Comparison of ENCODE assay signal across 13 mouse cellular contexts in genomic region chr13:12033272-12033671, GRCm38 (mm10).
"Had no signal": no experiment of that assay in that cellular context is flagged by ENCODE, and none has a peak within 500 bp of the region (broad histone marks: within the 10 kb centered on the region; RNA-seq: fewer than 3 reads in every experiment).

No protein-coding gene starts in this region.

- H3K27me3 ChIP-seq: limb, embryonic 12.5 days; liver, embryonic 13.5 days; lung, embryonic 15.5 days; megakaryocyte, embryonic 14.5 days; midbrain, embryonic 15.5 days; neural tube, embryonic 12.5 days had no signal

- H3K4me3 ChIP-seq: limb, embryonic 12.5 days; liver, embryonic 13.5 days; lung, embryonic 15.5 days; megakaryocyte, embryonic 14.5 days; midbrain, embryonic 15.5 days; neural tube, embryonic 12.5 days had no signal

- H3K9ac ChIP-seq: limb, embryonic 12.5 days; liver, embryonic 13.5 days; liver, postnatal 0 days; lung, embryonic 15.5 days; midbrain, embryonic 15.5 days; neural tube, embryonic 12.5 days had no signal

- H3K27ac ChIP-seq: limb, embryonic 12.5 days; liver, embryonic 13.5 days; lung, embryonic 15.5 days; macrophage; midbrain, embryonic 15.5 days; neural tube, embryonic 12.5 days had no signal

- H3K4me2 ChIP-seq: limb, embryonic 12.5 days; liver, embryonic 13.5 days; lung, embryonic 15.5 days; midbrain, embryonic 11.5 days; midbrain, embryonic 15.5 days; neural tube, embryonic 12.5 days had no signal

- H3K4me1 ChIP-seq: limb, embryonic 12.5 days; liver, embryonic 13.5 days; megakaryocyte, embryonic 14.5 days; midbrain, embryonic 15.5 days; neural tube, embryonic 12.5 days had no signal

- H3K9me3 ChIP-seq: limb, embryonic 12.5 days; liver, embryonic 13.5 days; lung, embryonic 15.5 days; midbrain, embryonic 15.5 days; neural tube, embryonic 12.5 days had no signal

- H3K36me3 ChIP-seq: limb, embryonic 12.5 days; liver, embryonic 13.5 days; lung, embryonic 15.5 days; midbrain, embryonic 15.5 days; neural tube, embryonic 12.5 days had no signal

- ATAC-seq: midbrain, embryonic 15.5 days had no signal

- DNase-seq: kidney, postnatal 14 days; liver; liver, embryonic 13.5 days; lung, postnatal 14 days; thymus, postnatal 4 days had no signal
